Mouse (Mus musculus): ENCODE measurements around the gene Zfp945.
"Not testable (repeated sequence)": the region's sequence is repeated elsewhere in the genome, so short reads cannot be mapped to it uniquely, and the experiment has no call there.

Zfp945 gene

DNA sequence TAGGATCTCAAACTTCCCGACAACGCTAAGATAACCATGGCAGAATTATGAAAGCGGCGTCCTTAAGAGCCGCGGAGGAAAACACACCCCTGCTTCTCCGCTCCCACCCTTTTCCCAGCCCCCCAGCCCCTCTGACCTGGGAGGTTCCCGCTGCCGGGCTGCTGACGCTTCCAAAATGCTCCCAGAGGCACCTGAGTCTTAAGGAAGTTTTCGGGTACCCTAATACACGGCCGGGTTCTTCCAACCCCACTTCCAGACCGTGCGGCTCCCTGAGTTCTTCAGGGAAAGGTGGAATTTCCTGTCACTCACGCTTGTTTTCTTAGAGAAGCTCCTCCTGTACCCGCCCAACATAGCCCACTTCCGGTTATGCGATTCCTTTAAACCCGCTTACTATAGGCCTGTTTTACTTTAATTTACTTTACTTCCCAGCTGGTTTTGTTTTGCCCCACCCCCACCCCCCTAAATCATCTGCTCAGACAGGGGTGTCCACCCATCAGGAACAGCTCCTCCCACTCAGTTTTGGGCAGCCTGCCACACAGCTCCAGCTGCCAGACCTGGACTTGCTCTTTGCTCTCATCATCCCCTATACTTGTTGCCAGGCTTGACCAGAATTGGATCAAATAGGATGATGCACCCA lies at the start of gene Zfp945:
Gene Zfp945 (minus strand): TSS at position 290 of the 637 bp plus-strand sequence.
- no peak for DNase-seq (ENCODE audit: low read depth in 1 of 2, low spot score in 2 of 2)

DNA sequence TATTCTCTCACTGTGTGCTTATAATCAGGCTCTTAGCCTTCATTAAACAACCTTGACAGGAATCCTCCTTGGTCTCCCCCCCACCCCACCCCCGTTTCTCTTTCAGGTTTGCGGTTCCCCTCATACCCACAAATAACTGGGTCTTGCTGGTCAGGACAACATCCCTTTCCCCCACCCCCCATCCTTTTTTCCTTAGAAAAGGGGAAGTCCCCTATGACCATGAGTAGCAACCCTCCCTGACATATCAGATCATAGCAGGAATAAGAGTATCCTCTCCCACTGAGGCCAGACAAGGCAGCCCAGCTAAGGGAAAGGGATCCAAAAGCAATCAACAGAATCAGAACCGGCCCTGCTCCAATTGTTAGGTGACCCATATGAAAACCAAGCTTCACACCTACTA lies 21.4 kb upstream of the Zfp945 start:
- DNase-seq (ENCODE audit: low read depth in 1 of 2, low spot score in 2 of 2), result no peak

DNA sequence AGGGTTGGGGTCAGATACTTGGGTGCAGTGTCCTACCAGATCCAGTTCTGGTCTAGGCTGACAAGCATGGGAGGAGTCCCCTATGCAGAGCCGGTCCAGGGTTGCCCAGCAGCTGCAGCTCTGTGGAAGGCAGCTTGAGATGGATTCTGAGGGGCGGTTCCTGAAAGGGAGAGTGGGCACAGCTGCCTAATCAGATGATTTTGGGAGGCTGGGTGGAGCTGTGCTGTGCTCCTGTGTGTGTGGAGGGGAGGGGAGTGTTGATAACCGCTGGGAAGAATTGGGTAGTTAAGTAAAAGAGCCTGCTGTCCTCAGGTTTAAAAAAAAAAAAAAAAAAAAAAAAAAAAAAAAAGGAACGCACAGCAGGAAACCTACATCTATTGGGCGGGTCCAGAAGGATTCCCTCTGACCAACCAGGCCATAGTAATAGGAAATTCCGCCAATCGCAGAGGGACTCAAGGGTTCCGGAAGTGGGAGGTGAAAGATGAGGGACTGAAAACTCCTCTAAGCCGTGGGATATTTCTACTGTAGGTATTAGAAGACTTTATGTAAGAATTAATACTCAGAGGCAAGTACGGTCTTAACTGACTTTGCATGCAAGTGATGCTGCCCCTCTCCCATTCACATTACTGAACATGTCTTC lies 17.2 kb upstream of the Zfp945 start:
- no peak for DNase-seq (ENCODE audit: low read depth in 1 of 2, low spot score in 2 of 2)

DNA sequence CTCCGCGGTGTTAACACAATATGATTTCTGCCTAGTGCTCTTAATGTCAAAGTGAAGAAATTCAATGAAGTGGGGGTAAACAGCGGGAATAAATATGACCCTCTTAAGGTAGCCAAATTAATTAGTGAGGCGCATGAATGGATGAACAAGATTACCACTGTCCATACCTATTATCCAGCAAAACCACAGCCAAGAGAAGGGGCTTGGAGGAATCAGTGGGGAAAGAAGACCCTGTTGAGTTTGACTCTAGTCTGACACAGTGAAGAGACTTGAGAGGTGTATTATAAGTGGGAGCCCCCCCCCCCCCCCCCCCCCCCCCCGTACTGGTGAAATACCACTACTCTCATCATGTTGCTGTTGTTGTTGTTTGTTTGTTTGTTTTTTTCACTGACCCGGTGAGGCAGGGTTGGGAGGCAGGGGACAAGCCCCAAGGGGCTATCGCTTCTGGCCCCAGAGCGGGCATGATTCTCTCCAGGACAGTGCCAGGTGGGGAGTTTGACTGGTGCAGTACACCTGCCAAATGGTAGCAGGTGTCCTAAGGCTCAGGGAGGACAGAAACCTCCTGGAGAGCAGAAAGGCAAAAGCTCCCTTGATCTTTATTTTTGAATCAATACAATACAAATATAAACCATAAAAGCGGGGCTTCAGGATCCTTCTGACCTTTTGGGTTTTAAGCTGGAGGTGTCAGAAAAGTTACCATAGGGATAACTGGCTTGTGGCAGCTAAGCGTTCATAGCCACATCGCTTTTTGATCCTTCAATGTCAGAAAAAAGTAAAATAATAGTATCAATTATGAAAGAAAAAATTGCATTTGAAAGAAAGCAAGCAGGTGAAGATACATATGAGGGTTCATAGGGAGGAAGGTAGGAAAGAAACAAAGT lies 10.7 kb upstream of the Zfp945 start:
- DNase-seq (ENCODE audit: low read depth in 1 of 2, low spot score in 2 of 2), result no peak

GRCm38 (mm10) chr17:22876316-22876715 lies 9.4 kb upstream of the Zfp945 start:
- no peak for DNase-seq (ENCODE audit: low read depth in 1 of 2, low spot score in 2 of 2)

- DNase-seq (ENCODE audit: low read depth in 1 of 2, low spot score in 2 of 2), result not testable (repeated sequence)
Measured at GRCm38 (mm10) chr17:22875549-22875948, 8.6 kb upstream of the Zfp945 start.

- no peak for DNase-seq (ENCODE audit: low read depth in 1 of 2, low spot score in 2 of 2)
Measured at GRCm38 (mm10) chr17:22866421-22866844, 501 bp downstream of the Zfp945 start.

DNA sequence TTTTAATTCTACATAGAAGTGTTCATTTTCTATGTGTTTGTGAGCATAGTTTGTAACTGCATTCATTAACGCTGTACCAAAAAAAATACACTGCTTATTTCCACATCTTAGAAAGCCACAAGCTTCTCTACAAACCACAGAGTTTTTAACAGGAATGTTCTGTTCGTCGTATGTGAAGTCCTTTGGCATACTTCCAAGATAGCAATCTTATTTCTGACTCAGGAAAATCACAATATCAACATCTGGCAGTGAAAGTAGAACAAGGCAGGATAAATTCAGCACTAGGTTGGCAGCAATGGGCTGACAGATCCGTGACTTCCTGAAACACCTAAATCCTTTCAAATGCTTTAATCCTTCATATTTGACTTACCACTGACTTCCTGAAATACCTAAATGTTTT lies 45.8 kb downstream of the Zfp945 start:
- no peak for DNase-seq (ENCODE audit: low read depth in 1 of 2, low spot score in 2 of 2)

DNA sequence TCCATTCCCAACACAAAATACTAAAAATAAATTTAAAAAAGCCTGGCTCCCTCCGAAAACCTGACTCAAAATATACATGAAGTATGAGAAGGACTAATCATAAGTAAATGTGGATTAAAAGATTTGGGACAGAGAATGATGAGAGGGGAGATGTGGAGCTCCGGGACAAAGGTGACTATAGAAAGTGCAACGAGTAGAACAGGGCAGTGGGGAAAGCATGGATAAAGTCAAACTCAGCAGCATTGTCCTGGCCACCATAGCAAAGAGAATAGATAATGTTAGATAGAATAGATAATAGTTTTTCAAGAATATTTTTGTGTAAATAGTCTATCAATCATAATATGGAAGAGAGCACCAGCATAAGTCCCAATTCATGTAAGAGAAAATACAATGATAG lies 48.7 kb downstream of the Zfp945 start:
- DNase-seq (ENCODE audit: low read depth in 1 of 2, low spot score in 2 of 2), result no peak

GRCm38 (mm10) chr17:22817471-22818198 lies 49.3 kb downstream of the Zfp945 start:
- no peak for DNase-seq (ENCODE audit: low read depth in 1 of 2, low spot score in 2 of 2)

- no peak for DNase-seq (ENCODE audit: low read depth in 1 of 2, low spot score in 2 of 2)
Measured at GRCm38 (mm10) chr17:22799707-22800106, 67.2 kb downstream of the Zfp945 start.

Data from monocyte, adult 2 months (primary cell).